Mouse (Mus musculus) liver, embryonic 14.5 days (tissue): ENCODE results near the gene Lypd6. TPM values are rescaled to one million over a fixed set of nuclear protein-coding genes. Genes with fewer than 3 reads are reported as not detected.

Experiments
- ATAC-seq: fragments of 200-750 bp; cut with Nextera tagmentation; 2 replicates; pipeline ENCODE4 v1.8.0; 2017; ENCODE audit warnings: moderate number of reproducible peaks, mild to moderate bottlenecking, moderate library complexity; ENCODE audit not compliant: insufficient read depth
- DNase-seq, 3 experiments: peaks; one replicate each; pipeline ENCODE4 v3.0.0-alpha.2; 2012 to 2013; ENCODE audit warnings: low read depth in 3 of 3, low spot score in 3 of 3
- H3K27ac ChIP-seq: fragments of 300-500 bp; sonication (generic); 2 replicates; pipeline ENCODE4 v1.5.1; 2014; ENCODE audit warnings: moderate library complexity, mild to moderate bottlenecking, control low read depth, inconsistent platforms
- H3K27me3 ChIP-seq: fragments of 300-500 bp; sonication (generic); 2 replicates; pipeline ENCODE4 v1.6.1; 2014; ENCODE audit warnings: mild to moderate bottlenecking, low read length, moderate library complexity; ENCODE audit not compliant: control insufficient read depth, insufficient read depth
- H3K36me3 ChIP-seq: fragments of 300-500 bp; sonication (generic); replicated peaks from 2 replicates; pipeline ENCODE4 v1.6.1; 2014; ENCODE audit warnings: low read depth; ENCODE audit not compliant: control insufficient read depth, insufficient read depth
- H3K4me1 ChIP-seq, 2 experiments: fragments of 200-500 bp in 1 of 2; fragments of 300-500 bp in 1 of 2; sonication (generic) in 1 of 2; replicated peaks; 2 replicates each; pipeline ENCODE4 v1.6.1; 2012 to 2014; ENCODE audit warnings: antibody characterized with exemption in 1 of 2, inconsistent platforms in 1 of 2, low read length in 1 of 2; ENCODE audit not compliant: control insufficient read depth in 2 of 2, insufficient read depth in 2 of 2
- H3K4me2 ChIP-seq: fragments of 300-500 bp; sonication (generic); 2 replicates; pipeline ENCODE4 v1.6.1; 2014; ENCODE audit warnings: low read depth, mild to moderate bottlenecking, control low read depth, moderate library complexity
- H3K4me3 ChIP-seq, 2 experiments: fragments of 200-500 bp in 1 of 2; fragments of 300-500 bp in 1 of 2; sonication (generic) in 1 of 2; 2 replicates each; pipeline ENCODE4 v1.5.1; 2012 to 2014; ENCODE audit warnings: low read depth in 2 of 2, low read length in 2 of 2, mild to moderate bottlenecking in 2 of 2, control low read depth in 1 of 2, inconsistent platforms in 1 of 2, moderate library complexity in 1 of 2; ENCODE audit not compliant: insufficient read depth in 1 of 2
- H3K9ac ChIP-seq: fragments of 300-500 bp; sonication (generic); replicated peaks from 2 replicates; pipeline ENCODE4 v1.6.1; 2014; ENCODE audit warnings: mild to moderate bottlenecking, control low read depth, moderate library complexity
- H3K9me3 ChIP-seq: fragments of 300-500 bp; sonication (generic); 2 replicates; pipeline ENCODE4 v1.6.1; 2016; ENCODE audit warnings: low read length, mixed read lengths; ENCODE audit not compliant: control insufficient read depth
- CTCF ChIP-seq: IDR thresholded peaks from 2 replicates; pipeline ENCODE4 v1.5.1; 2016; ENCODE audit warnings: antibody characterized with exemption, low read depth, control low read depth
- EP300 ChIP-seq: IDR thresholded peaks from 2 replicates; pipeline ENCODE4 v1.6.1; 2016; ENCODE audit warnings: antibody characterized with exemption, low read depth
- WGBS: fragments of 180-500 bp; shearing (Covaris S2); extraction: QIAGEN DNeasy Blood & Tissue Kit; methylation state at CpG from one replicate; pipeline ENCODE4 v1.1.7; 2014; ENCODE audit not compliant: insufficient replicate concordance; 5-methylcytosine and 5-hydroxymethylcytosine counted together
- polyA plus RNA-seq, 2 experiments: library from polyadenylated mRNA; depleted of rRNA in 1 of 2; stranded (reverse) in 1 of 2; unstranded in 1 of 2; fragments of >200 nt; fragmentation: Nextera tagmentation in 1 of 2; extraction: Ambion mirVana in 1 of 2; gene quantifications; 2 replicates each; pipeline versions ENCODE4 v1.2.1 to v1.2.3; 2012 to 2014

The Lypd6 gene
- polyA plus RNA-seq, 2 experiments, result 0.18 to 0.19 TPM

GRCm38 (mm10) chr2:50150203-50150590, 84.0 kb downstream of the Lypd6 start:
- no peaks in the 10 kb centered on the region for H3K9me3 ChIP-seq
- TF ChIP-seq CTCF (no peak), EP300 (no peak)
- ATAC-seq (no peak), DNase-seq (no peak)
- WGBS, result 71% methylated on average over 7 of the region's 7 CpGs
- H3K4me2 ChIP-seq, result no peak overlapping the region
- H3K36me3 ChIP-seq, result no peaks in the 10 kb centered on the region
- H3K27me3 ChIP-seq, result no peaks in the 10 kb centered on the region
- no peaks in the 10 kb centered on the region for H3K4me1 ChIP-seq
- H3K4me3 ChIP-seq, result no peak overlapping the region
- H3K27ac ChIP-seq, result no peak overlapping the region
- H3K9ac ChIP-seq, result no peak overlapping the region

DNA sequence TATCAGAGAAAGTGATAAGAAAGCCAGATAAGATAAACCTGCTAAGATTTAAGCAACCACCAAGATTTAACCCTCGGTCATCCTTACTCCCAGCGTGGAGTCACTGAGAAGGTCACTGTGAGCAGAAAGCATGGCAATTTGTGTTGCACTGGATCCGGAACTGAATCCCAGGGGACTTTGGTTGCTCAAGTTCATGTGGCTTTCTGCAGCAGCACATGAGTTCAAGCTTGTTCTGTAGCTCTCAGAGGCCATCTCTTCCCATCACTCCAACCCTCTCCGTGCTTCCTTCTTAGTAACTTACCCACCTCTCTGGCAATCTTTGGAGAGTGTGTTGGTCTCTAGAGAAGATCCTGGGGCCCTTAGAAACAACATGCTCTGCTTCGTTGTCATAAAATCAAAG, 84.6 kb downstream of the Lypd6 start:
- Histone ChIP-seq H3K27ac (no peak overlapping the region), H3K4me2 (no peak overlapping the region), H3K4me1 (no peaks in the 10 kb centered on the region), H3K4me3 (no peak overlapping the region), H3K36me3 (no peaks in the 10 kb centered on the region), H3K9ac (no peak overlapping the region), H3K27me3 (no peaks in the 10 kb centered on the region), H3K9me3 (no peaks in the 10 kb centered on the region)
- TF ChIP-seq EP300 (no peak), CTCF (no peak)
- 65% methylated on average over 5 of the region's 5 CpGs for WGBS
- ATAC-seq (no peak), DNase-seq (no peak)

- no peak overlapping the region for H3K27ac ChIP-seq
- no peak overlapping the region for H3K4me2 ChIP-seq
- no peak overlapping the region for H3K9ac ChIP-seq
- TF ChIP-seq CTCF (no peak), EP300 (no peak)
- no peak for DNase-seq
- no peaks in the 10 kb centered on the region for H3K36me3 ChIP-seq
- no peak for ATAC-seq
- no peaks in the 10 kb centered on the region for H3K27me3 ChIP-seq
- no peaks in the 10 kb centered on the region for H3K9me3 ChIP-seq
- H3K4me3 ChIP-seq, result no peak overlapping the region
- no peaks in the 10 kb centered on the region for H3K4me1 ChIP-seq
- WGBS, result 57% methylated on average over 2 of the region's 2 CpGs
These were observed 85.2 kb downstream of the Lypd6 start for GRCm38 (mm10) chr2:50151401-50151800.

DNA sequence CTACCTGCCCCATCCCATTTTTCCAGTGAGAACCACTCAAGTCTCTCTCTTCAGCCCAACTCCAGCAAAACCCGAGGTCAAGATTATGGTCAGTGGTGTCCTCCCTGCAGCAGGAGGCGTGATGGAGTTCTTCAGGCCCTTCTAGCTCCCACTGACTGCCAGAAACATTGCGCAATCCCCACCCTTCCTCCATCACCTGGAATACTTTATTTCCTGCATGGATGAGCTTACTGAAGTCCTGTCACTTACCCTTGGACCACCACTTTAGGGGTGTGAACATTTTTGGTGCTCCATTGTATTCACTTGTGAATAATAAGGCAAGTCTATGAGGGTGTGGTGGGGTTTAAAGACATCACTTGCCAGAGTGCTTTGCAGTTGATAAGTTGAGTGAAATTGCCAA, 85.7 kb downstream of the Lypd6 start:
- Histone ChIP-seq H3K9ac (no peak overlapping the region), H3K27ac (no peak overlapping the region), H3K4me3 (no peak overlapping the region), H3K4me2 (no peak overlapping the region), H3K9me3 (no peaks in the 10 kb centered on the region), H3K36me3 (no peaks in the 10 kb centered on the region), H3K27me3 (no peaks in the 10 kb centered on the region), H3K4me1 (no peaks in the 10 kb centered on the region)
- no peak for ATAC-seq
- TF ChIP-seq EP300 (no peak), CTCF (no peak)
- DNase-seq, result no peak
- 56% methylated on average over 3 of the region's 3 CpGs for WGBS

GRCm38 (mm10) chr2:50156009-50156408, 89.8 kb downstream of the Lypd6 start:
- H3K4me2 ChIP-seq, result no peak overlapping the region
- no peaks in the 10 kb centered on the region for H3K4me1 ChIP-seq
- no peak overlapping the region for H3K9ac ChIP-seq
- no peak for ATAC-seq
- WGBS, result 76% methylated on average over 10 of the region's 10 CpGs
- no peaks in the 10 kb centered on the region for H3K27me3 ChIP-seq
- H3K4me3 ChIP-seq, result no peak overlapping the region
- no peak overlapping the region for H3K27ac ChIP-seq
- DNase-seq, result no peak
- no peaks in the 10 kb centered on the region for H3K36me3 ChIP-seq
- TF ChIP-seq EP300 (no peak), CTCF (no peak)
- H3K9me3 ChIP-seq, result no peaks in the 10 kb centered on the region
